Mouse (Mus musculus) liver (tissue): ENCODE results near the gene Ryr2.
"Not testable (repeated sequence)": the region's sequence is repeated elsewhere in the genome, so short reads cannot be mapped to it uniquely, and the experiment has no call there.

Source experiments
- DNase-seq: peaks from one replicate; pipeline ENCODE4 v3.0.0-alpha.2; 2020; ENCODE audit warnings: mixed read lengths

Ryr2 gene

GRCm38 (mm10) chr13:11869971-11870370, 236.8 kb downstream of the Ryr2 start:
- no peak for DNase-seq

DNA sequence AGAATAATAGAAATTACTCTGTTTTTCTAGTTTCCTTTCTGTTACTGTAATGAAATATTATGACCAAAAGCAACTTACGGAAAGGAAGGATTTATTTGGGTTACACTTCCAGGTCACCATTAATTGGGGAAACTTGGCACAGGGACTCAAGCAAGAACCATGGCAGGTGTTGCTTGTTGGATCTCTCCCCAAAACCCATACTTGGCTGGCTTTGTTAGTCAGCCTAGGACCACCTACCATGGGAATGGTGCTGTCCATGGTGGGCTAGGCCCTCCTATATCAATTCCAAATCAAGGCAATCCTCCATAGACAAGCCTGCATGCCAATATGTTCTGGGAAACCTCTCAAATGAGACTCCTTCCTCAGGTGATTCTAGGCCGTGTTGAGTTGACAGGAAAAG, 237.3 kb downstream of the Ryr2 start:
- DNase-seq: no peak

GRCm38 (mm10) chr13:11868979-11869378, 237.8 kb downstream of the Ryr2 start:
- no peak for DNase-seq

- no peak for DNase-seq
Observed at GRCm38 (mm10) chr13:11868056-11868455, 238.7 kb downstream of the Ryr2 start.

- peak; percentile 10 for DNase-seq
Observed at GRCm38 (mm10) chr13:11865261-11865660, 241.5 kb downstream of the Ryr2 start.

GRCm38 (mm10) chr13:11851691-11852090, 255.1 kb downstream of the Ryr2 start:
- no peak for DNase-seq

GRCm38 (mm10) chr13:11843889-11844288, 262.9 kb downstream of the Ryr2 start:
- DNase-seq: peak; percentile 32

DNA sequence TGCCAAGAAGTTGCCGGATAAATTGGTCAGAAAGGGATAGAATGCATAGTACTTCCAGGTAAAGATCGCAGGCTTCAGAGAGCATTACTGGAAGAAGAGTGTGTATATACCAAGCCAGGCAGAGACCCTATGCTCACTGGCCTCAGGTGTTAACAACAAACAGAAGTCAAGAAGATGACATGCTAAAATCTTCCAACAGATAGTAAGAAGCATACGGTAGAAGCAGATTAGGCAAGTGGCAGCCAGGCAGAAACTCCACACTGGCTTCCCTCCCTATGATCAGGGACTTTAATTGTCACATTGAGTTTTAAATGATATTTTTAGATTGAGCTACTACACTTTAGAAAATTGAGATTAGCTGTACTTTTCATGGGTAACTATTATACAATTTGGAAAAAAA, 268.9 kb downstream of the Ryr2 start:
- peak; percentile 58 for DNase-seq

- peak; percentile 27 for DNase-seq
Observed at GRCm38 (mm10) chr13:11837152-11837551, 269.6 kb downstream of the Ryr2 start.

- DNase-seq: peak; percentile 84
Observed at GRCm38 (mm10) chr13:11836304-11837078, 270.3 kb downstream of the Ryr2 start.

DNA sequence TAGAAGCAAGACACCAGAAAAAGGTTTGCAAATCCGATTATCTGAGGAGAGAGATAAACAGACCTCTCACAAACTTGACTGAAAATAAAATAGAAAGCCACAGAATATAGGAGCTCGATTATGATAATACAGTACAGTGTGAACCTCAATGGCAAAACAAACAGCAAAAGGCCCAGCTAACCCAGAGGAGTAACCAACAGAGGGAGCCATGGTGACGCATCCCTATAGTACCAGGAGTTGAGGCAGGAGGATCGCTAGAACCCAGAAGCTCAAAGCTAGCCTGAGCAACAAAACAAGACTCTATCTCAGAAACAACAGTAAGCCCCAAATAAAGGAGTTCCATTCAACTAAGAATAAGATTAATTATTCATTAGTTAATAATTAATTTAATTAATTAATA, 275.5 kb downstream of the Ryr2 start:
- no peak for DNase-seq

DNA sequence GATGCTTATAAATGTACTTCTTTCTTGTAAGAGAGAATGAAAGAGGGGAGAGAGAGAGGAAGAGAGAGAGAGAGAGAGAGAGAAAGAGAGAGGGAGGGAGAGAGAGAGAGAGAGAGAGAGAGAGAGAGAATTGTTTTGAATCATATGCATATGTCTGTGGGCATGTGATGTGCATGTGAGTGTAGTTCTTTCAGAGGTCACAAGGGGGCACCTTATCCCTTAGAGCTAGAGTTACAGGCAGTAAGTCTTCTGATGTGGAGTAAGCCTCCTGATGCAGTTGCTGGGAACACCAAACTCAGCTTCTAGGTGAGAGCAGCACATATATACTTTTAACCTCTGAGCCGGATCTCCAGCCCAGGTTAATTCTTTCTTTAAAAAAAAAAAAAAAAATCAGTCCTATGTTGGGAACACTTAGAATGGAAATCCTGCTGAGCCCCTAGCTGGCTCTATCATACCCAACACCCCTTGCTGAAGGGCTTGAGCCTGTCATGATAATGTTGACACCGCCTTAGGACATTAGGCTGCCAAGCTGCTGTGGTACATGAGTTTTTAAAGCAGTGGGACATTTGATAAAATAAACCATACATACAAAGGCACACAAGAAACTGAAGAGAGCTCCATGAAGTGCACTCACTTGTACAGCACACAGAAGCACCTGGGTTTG, 281.1 kb downstream of the Ryr2 start:
- peak; percentile 54 for DNase-seq

DNA sequence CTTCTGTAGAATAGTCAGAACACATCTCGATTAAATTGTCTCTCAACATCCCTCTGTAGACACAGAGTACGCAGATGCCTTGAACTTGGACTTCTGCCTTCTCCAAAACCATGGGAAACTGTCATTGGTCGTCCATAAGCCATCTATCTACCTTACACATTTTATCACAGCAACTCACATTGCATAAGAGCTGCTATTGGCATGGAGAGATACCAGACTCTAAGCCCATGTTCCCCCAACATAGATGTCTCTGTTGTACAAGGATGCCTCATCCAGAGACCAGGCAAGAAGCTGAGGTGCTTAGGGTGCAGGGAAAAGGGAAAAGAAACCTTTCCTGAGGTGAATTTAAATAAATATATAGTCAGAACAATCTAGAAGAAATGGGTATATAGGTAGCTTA, 288.0 kb downstream of the Ryr2 start:
- DNase-seq: no peak

DNA sequence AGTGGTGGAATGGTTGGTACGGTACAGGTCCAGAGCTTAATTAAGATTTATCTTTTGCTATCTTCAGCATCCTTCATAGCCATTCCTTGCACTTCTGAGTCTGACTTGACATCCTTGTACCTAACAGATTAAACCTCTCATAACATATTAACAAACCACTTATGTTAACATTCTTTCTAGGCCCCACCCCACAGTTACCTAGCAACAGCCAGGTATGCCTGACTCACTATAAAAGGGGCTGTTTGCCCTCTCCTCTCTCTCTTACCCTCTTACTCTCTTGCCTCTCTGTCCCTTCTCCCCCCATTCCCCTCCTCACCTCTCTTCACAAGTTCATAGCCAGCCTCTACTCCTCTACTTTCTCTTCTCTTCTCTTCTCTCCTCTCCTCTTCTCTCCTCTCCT, 297.4 kb downstream of the Ryr2 start:
- not testable (repeated sequence) for DNase-seq

DNA sequence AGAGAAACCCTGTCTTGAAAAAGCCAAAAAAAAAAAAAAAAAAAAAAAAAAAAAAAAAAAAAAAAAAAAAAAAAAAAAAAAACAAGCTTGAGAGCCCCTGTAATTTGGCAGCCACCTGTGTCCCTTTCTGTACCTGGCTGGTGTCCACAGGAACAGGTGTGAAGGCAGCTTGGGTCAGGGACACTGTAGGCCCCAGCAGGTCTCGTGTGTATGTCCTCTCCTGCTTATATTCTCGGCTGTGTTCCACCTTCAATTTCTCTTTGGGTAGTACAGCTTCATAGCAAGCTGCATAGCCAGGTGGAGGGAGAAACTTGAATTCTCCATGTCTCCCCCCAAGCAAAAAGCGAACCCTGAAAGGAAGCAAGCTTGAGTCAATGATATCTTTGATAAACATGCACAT, 314.2 kb downstream of the Ryr2 start:
- DNase-seq: no peak

- no peak for DNase-seq
Observed at GRCm38 (mm10) chr13:11790536-11790935, 316.2 kb downstream of the Ryr2 start.

DNA sequence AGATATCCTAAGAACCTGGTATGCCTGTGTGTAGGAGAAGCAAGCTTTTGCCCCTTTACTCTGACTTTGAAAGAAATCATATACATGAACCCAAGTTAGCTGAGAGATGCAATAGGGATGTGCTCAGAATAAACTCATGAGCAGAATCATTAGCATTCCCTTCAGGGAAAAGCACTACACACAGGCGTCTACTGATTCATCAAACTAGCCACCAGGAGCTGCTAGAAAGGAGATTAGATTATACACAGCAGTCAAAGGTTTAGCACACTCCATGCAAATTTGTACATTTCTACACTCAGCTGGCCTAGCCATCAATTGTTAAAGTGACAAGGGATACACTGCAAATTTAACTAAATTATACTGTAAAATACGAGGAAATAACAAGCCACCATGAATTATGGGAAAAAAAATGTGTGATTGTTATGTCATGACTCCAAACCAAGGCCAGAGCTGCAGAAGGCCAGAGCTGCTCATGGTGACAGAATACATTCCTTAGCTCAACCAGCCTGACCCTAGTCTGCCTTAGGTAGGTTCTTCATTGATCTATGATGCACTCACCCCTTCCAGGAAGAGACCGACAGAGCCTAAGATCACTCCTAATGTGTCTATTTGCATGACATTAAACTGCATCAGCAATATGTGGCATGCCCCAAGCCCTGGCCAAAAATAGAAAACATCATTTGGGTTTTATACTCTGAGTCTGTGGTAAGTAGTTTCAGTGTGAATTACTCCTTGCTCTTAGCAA, 324.2 kb downstream of the Ryr2 start:
- DNase-seq: no peak

DNA sequence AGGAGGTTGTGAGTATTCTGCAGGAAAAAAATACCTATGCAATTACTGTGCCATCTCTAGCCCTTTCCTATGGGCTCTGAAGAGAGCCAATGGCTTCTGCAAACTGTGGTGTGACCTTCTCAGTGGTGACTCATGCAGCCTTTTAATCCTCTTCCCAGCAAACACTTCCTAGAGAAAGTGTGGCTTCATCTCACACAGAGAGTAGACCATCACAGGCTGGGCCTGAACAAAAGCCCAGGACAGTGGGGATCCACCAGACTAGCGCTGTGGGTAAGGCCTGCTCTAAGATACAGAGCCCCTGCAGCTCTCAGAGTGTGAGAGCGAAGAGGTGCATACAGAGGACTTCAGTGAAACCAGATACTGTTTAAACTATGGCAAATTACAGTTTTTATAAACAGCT, 325.7 kb downstream of the Ryr2 start:
- DNase-seq: no peak

DNA sequence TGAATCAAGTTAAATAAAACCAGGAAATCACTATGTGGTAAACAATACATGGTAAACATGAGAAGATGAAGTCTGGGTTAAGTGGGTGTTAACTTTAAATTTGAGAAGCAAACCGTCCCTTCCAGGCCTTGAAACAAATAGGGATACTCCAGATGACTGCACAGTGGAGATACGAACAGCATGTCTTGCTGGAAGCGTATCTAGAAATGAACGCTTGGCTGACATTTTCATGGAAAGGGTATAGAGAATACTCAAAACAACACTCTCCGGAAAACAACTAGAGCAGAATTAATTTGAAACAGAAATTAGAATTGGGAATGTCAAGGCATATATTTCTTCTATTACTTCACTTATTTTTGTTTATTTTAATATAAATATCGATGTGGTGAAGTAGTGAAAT, 329.0 kb downstream of the Ryr2 start:
- DNase-seq: no peak

- no peak for DNase-seq
Observed at GRCm38 (mm10) chr13:11772173-11772572, 334.6 kb downstream of the Ryr2 start.

DNA sequence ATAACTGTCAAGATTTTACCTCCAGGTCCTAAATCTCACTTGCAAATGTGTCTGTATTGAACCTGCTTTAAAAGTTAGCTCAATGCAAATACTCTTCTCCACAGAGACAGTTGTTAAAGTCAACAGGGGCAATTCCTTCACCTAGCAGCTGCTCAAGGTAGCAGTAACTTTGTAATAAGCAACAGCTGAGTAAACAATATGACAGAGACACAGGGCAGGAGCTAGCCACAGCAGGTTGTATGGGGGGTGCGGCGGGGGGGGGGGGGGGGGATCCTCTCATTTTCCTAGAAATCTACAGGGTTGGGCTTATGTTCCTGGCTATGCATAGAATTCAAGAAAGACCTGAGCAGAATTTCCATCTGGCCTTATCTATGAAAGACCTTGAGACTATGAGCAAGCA, 339.8 kb downstream of the Ryr2 start:
- DNase-seq: no peak

DNA sequence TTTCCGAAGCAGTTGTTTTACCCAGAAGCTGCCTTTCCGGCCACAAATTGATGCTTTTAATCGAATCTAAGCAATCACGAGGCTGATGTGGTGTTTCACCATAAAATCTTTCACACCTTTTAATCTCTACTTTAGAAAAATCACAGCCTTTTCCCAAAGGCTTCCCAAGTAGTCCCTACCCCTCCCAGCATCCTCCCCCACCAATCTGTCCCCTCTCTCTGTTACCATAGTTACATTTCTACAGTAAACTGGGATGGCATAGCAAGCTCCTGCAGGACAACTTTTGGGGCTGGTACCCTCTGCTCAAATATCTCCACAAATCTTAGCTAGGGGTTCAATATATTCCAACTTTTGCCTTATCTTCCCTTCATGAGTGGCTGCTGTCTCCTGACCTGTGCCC, 342.8 kb downstream of the Ryr2 start:
- DNase-seq: no peak

DNA sequence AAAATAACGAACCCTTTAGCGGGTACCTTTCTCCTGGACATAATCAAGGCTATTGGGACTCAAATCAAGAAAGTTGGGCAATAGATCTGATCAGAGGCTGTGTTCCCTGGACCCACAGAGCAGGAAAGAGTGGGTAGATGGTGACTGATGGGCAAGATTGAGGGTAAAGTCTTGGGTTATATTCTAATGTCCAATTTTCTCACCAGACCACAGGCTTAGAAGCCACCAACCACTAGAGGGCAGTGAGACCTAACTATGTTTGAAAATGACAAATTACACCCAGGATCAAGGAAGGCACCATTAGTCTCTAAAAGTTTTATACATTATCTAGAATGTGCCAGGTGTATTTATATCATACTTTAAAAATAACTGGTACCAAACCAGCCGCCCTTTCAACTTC, 343.6 kb downstream of the Ryr2 start:
- DNase-seq: peak; percentile 8

GRCm38 (mm10) chr13:11757894-11758293, 348.9 kb downstream of the Ryr2 start:
- DNase-seq: no peak
